Mouse (Mus musculus): ENCODE measurements at regions not wholly inside any gene's neighbourhood (a gene's known extent, or its start where the extent isn't known, plus 50 kb on each side); places are given as distances from the start of the nearest gene placed in this dataset.

DNA sequence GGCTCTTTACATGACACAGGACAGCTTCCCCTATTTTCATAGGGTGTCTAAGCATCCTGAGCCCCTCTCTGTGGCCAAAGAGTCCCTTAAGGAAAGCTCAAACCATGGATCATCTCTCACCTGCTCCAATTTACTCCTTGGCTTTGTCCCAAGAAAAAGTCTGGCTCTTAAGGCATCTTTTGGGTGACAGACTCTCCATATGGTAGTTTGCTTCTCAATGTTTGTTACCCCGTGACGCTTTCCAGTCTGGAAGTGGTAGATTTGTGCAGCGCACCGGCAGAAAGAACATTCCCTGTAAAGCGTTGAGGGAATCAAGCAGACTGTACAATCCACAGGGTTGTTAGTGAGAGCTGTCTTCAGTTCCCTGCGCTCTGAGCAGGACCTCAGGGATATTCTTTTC, 350.8 kb upstream of the Arid1b start:
- DNase-seq (ENCODE audit: inconsistent age in 2 of 2, low spot score in 1 of 2): no peak

DNA sequence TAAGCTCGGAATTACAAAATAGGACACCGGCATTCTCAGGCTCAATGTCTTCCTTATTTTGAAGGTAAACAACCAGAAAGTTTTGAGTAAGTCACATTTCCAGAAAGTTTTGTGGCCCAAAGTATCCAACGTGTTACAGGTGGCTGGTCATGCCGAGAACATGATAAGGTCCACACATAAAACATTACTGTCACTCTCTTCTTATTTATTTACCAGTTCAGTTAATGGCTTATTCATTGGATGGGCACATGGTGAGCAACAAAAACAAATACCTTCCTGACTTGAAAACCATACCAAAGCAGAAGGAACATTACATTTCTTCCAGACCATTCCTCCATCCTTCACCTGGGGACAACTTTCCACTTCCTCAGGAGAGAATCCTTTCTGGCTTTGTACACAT, 345.5 kb upstream of the Arid1b start:
- no peak for DNase-seq (ENCODE audit: inconsistent age in 2 of 2, low spot score in 1 of 2)

DNA sequence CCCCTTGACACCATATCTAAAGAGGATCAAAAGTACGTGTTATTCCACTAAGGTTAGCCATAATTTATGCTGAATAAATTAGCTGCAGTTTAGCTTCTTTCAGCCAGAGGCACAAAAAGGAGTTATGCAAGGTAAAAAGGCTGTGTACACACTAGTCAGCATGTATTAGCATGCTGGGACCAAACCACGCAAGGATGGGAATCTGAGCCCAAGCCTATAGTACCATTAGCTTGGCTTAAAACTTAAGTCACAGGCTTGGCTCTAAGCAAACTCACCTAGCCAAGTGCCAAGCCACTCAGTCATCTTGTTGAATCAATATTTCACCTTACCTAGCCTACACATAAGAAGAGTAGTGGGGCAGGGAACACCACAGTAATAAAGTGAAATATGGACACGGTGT, 339.9 kb upstream of the Arid1b start:
- no peak for DNase-seq (ENCODE audit: inconsistent age in 2 of 2, low spot score in 1 of 2)

DNA sequence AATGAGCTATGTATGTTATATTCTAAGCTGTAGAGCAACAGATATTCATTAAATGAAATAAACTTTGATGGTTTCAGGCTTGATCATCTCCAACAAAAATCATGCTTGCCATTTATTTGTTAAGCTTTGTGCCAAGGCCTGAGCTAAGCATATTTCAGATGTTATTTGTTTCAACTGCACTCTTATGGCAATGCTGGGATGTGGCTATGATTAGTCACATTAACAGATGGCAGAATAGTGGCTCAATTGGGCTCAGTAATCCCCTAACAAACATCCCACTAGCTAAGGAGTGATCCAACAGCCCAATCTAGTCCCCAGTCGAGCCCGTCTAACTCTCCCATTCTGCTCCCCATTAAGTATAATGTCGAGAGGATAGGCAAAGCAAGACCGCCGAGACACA, 332.1 kb upstream of the Arid1b start:
- DNase-seq (ENCODE audit: inconsistent age in 2 of 2, low spot score in 1 of 2): no peak

DNA sequence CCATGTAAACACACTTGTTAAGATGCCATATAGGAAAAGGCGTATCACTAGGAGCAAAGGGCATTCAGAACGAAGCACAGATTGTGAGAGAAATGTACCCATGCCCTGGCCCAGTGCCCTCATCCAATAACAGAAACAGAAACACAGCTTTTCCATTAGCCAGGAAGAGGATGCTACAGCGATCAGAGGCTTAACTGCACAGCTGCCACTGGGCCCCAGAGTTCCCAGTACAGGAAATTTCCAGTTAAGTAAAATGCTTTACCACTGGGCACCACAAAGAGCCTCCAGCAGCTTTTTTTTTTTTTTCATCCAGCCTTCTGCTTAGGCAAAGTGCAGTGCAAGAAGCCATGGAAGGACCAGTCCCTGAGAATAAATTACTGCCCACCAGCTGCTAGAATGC, 325.6 kb upstream of the Arid1b start:
- no peak for DNase-seq (ENCODE audit: inconsistent age in 2 of 2, low spot score in 1 of 2)

DNA sequence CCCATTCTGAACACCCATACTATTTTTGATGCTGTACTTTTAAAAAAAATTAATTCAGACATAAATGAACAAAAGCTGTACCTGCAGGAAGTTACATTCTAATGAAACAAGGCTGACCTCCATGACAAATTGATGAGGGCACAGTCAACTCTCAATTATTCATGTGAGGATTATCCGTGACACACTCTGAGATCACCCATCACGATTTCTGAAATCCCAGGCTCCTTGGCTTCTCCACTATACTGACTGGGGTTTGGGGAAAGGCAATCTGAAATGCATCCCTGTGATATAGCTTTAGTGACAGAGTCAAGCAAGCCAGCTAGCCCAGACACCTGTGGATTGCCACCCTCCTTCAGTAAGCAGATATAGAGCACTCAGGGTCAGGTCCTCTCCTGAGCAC, 320.9 kb upstream of the Arid1b start:
- peak in 1 of 2 experiments; percentile 72 for DNase-seq (ENCODE audit: inconsistent age in 2 of 2, low spot score in 1 of 2)

DNA sequence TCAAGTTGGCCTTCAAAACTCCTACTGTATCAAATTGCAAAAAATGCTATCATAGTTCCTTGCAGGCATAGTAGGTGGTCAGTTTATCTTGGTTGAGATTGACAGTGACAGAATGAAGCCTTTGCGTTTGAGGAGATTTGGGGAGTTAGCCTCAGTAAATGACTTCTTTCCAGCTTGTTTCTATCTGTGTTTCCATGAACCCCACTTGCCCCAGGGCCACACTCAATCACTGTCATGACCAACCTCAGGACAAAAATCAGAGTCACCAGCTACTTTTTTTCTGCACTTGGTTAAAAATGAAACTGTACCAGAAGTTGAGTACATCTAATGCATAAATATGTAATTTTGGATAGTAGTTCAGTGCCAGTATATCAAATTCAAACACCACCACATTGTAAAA, 287.7 kb upstream of the Arid1b start:
- DNase-seq (ENCODE audit: inconsistent age in 2 of 2, low spot score in 1 of 2): peak; percentile 12 to 75

DNA sequence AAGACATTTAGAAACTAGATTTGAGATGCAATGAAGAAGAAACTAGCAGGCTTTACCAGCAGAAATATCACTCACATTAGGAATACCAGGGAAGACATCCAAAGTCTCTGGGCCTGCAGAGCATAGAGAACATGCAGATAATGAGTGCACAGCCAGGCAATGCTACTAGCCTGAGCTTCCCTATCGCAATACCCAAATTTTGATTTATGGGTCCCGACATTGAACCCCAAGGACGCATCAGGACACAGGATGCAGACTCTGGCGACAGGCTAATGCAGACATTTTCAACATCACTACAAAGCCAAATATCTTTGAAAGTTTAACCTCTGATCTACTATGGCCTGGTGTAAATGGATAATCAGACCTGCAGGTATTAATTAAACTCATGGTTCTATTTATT, 273.1 kb upstream of the Arid1b start:
- peak; percentile 58 to 84 for DNase-seq (ENCODE audit: inconsistent age in 2 of 2, low spot score in 1 of 2)

DNA sequence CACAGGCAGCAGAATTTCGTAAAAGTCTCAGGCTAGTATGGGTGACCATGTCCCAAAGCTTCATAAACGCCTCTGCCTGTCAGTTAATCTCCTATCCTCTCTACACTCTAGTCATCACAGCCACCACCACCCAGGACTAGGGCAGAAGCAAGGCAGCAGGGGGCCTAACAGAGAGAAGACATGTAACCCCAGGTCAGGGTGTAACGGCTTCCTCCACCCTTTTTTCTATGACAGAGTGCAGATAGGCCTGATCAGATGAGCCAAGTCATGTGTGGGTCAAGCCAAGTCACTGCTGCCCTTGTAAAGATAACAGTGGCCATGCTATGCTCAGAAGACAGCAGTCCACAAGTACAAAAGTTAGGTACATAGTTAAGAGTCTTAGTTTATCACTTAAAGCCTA, 270.1 kb upstream of the Arid1b start:
- no peak for DNase-seq (ENCODE audit: inconsistent age in 2 of 2, low spot score in 1 of 2)

DNA sequence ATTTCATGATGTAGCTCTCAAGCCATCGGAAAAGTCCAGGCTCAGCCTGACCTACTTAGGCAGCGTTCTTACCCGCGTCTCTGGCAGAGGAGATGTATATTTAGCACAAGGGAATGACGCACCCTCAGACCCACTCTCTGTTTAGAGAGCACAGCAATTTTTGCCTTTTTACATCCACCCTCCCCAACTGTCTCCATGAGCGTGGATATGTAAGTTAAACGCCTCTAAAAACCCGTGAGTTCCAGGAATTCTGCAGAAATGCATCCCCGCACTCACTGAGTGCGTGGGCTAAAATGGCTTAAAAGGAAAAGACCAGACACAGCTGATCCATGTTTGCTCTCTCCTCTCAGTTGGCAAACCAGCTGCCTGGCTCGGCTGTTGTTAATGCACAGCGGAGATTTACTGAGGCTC, 267.8 kb upstream of the Arid1b start:
- DNase-seq (ENCODE audit: inconsistent age in 2 of 2, low spot score in 1 of 2): peak; percentile 24 to 69

DNA sequence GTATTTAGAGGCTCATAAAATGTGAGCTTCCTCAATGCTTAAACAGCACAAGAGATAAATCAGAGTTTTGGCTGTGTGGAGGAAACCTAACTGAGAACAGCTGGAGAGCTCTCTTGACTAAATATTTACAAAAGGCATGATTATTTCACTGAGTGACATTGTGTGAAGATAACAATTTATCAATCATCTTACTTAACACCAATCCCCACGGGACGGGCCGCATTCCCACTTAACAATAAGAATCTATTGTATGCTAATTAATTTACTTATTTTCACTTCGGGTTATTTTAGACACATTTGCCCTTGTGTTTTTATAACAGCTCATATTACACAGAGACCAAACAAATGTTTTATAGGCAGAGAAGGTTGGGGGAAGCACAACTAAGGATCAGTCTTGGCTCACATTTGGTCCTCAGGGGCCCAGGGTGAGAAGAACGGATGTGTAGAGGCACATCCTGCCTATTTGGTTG, 259.7 kb upstream of the Arid1b start:
- no peak for DNase-seq (ENCODE audit: inconsistent age in 2 of 2, low spot score in 1 of 2)

DNA sequence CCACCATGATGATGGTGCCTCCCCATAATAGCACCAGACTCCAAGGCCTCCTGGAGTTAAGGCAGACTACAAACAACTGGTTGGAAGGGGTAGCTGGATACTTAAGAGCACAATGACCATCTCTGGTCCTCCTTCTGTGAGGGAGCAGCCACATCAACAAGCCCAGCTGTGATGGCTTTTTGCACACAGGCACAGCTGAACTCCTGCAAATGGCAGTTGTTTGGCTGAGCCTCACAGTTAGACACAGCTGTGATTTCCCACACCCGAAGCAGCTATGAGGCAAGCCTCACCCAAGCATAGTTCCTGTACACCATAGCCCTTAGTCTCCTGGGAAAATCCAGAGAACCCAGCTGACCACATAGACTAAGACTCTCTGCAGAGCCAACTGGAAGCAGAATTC, 258.9 kb upstream of the Arid1b start:
- no peak for DNase-seq (ENCODE audit: inconsistent age in 2 of 2, low spot score in 1 of 2)

DNA sequence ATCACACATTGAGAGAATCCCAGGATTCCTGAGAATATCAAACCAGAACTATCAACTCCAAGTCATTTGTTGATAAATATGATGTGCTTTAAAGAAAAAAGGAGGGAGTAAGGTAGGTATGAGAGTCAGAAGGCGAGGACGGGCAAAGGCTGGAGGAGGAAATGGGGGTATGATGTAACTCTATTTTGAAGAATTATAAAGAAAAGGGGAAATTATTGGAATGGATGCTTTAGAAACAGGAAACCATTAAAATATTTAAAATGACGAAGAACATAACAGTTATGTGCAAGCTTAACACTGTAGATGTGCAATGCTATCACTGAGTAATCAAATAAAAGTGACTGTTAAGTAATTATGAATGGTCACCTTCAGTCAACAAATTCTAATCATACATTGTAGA, 257.4 kb upstream of the Arid1b start:
- no peak for DNase-seq (ENCODE audit: inconsistent age in 2 of 2, low spot score in 1 of 2)

DNA sequence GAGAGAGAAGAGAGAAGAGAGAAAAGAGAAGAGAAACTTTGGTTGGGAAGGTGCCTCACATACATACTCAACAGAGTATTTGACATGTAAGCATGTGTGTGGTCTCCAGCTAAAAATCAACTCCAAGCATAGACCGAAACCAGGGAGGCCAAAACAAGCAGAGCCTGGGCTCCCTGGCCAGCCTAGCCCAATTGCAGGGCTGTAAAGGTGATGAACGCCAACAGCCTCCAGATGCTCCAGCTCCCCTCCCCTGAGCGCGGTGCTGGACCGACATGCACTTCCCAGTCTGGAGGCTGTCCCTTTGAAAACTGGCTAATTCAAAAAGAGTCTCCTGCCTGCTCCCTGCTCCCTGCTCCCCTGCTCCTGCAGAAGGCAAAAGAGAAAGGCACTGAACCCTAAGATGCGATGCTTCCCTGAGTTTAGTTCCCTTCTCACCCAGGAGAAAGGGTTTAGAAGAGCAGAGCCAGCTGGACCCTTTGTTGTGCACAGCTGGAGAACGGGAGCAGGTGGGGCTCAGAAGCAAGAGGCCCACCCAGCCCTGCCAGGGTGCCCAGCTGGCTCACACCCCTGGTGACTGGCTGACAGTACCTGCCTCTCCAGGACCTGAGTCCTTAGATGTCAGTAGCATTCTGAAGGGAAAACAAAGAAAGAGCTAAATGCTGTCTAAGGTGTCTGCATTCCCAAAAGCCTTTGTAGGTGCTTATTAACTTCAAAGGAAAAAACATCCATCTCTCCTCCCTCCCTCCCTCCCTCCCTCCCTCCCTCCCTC, 255.2 kb upstream of the Arid1b start:
- DNase-seq (ENCODE audit: inconsistent age in 2 of 2, low spot score in 1 of 2): no peak

DNA sequence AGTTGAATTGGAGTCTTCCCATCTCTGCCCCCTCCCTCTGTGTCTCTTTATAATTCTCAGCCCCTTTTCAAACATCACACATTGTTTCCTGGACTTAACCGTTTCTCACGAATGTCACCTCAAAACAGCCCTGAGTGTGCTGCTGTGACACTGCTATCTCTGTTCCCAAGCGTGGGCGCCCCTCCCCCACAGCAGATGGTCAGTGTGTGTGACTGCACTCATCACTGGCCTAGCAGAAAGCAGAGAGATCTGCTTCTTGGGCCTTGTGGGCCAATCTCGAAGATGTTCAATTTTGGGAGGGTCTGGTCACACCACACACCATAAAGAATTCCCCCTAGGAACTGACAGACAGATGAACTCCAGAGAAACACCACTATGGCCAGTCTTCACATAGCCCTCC, 253.3 kb upstream of the Arid1b start:
- DNase-seq (ENCODE audit: inconsistent age in 2 of 2, low spot score in 1 of 2): no peak

DNA sequence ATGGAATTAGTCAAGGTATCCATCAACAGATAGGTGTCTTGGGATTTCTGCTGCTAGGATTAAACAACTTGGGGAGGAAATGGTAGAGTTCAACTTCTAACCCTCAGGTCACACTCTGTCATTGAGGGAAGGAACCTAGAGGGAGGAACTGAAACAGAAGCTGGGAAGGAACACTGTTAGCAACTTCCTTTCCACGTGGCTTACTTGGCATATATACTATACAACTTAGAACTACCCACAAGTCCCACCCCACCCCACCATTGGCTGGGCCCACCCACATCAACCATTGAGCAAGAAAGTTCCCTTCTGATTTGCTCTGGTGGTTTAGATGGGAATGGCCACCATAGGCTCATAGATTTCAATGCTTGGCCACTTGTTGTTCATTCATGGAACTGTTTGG, 251.8 kb upstream of the Arid1b start:
- DNase-seq (ENCODE audit: inconsistent age in 2 of 2, low spot score in 1 of 2): no peak

DNA sequence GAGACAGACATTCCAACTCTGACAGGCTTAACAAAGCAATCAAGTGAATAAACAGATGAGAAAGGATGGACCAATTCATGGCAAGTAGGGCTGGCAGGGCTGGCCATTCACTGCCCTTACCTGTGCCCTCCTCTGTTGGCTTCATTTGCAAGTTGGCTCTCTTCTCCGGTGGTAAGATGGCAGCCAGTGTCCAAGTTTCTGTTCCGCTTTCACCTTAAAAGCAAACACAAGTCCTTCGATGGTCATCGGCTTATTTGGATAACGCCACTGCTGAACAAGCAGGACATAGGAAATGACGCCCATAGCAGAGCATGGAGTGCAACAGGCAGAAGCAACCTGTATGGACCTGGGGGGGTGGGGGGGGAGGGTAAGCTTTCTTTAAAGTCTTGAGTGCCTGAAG, 231.2 kb upstream of the Arid1b start:
- DNase-seq (ENCODE audit: inconsistent age in 2 of 2, low spot score in 1 of 2): no peak

DNA sequence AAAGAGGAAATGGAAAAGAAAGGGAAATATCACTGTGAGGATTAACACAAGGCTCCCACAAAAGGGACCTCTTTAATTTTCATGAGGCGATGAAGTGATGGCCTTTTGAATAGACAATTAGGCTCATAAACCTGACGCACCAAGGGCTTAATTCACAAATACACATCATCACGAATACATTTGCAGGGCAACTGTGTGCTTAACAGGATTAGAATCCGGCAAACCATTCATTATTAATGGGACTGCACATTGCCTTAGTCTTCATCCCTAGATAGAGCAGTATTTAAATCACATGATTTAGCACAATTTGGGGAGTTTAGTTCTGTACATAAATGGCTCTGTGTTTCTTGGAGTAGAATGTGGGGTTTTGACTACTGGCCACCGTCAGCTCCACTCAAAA, 228.4 kb upstream of the Arid1b start:
- DNase-seq (ENCODE audit: inconsistent age in 2 of 2, low spot score in 1 of 2): no peak

DNA sequence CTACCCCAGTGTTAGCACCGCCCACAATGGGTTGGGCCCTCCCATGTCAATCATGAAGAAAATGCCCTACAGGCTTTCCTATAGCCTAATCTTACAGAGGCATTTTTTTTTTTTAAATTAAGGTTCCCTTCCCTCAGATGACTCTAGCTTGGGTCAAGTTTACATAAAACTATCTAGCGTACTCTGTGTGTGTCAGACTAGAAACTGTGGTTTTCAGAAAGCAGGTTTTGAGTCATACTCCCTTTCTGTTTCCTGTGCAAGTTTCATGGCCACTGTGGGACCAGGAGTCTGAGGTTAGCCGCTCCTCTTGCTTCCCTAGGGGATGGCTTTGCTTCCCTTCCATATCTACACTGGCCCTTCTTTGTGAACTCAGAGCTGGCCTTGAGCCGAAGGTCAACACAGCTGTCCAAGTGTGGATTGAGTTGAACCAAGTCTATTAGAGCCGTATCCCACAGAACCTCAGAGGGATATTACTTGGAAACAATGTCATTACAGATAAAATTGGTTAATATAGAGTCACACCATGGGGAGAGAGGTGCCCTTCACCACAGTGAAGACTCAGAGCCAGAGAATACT, 226.1 kb upstream of the Arid1b start:
- peak in 1 of 2 experiments; percentile 58 for DNase-seq (ENCODE audit: inconsistent age in 2 of 2, low spot score in 1 of 2)

DNA sequence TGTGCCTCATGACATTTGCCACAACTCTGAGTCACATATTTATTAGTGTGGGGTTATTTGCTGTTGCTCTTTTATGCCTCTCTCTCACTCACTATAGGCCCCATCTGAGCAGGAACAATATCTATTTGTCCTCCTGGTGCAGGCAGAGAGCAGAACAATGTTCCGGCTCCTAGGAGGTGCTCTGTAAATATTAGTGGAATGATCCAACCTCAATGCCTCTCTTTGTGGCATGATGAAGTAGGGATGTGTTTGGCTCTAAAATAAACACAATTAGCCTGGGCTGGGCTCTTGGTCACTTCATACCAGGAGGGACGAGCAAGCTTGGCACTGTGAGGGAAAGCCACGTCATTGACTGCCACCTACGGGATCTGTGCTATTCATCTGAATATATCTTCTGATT, 224.8 kb upstream of the Arid1b start:
- no peak for DNase-seq (ENCODE audit: inconsistent age in 2 of 2, low spot score in 1 of 2)

DNA sequence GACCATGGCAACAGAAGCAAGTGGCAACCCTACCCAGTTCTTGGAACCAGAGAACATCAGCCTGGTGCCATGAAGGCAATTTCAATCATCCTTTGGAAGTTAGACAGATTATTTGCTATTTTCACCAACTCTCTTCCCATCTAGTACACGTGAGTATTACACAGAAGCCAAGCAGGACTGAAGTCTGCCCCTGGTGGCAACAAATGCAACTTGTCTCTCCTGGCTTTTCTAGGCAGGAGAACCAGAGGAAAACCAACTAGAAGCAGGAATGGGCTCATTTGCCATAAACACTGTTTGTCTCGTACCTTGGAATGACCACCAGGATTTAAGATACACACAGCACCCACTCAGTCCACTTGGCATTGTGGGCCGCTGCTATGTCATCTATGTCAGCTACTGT, 224.1 kb upstream of the Arid1b start:
- DNase-seq (ENCODE audit: inconsistent age in 2 of 2, low spot score in 1 of 2): peak in 1 of 2 experiments; percentile 52

DNA sequence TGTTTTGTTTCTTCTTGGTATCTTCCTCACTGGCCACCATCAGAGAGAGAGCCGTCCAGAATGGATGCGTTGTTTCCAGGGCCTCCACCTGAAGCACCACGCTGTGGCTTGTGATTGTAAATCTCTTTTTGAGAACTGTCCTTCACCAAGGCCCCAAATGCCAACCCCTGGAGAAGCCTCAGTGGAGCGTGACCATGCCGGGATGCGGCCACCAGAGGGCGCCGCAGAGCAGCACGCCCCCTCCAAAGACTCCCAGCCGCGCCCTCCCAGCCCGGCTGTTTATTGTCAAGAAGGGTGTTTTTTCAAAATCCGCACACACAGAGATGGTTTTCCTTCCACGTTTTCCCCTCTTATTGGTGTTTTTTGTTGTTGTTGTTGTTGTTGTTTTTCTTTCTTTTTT, 216.0 kb upstream of the Arid1b start:
- peak; percentile 70 to 92 for DNase-seq (ENCODE audit: inconsistent age in 2 of 2, low spot score in 1 of 2)

DNA sequence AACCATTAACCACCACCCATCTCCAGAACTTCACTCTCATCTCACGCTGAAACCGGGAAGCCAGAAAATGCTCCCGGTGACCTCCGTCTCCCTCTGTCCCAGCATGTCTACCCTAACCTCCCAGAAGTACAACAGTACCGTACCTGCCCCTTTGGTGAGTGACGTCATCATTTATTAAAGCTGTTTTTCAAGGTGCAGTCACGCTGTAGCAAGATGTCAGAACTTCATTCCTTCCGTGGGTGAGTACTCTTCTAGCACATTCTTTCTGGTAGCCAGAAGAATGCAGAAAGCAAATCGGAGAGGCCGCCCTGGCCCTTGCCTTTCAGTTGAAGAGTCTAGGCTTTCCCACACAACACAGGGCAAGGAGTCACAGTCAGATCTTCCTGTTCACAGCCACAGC, 215.1 kb upstream of the Arid1b start:
- peak in 1 of 2 experiments; percentile 26 for DNase-seq (ENCODE audit: inconsistent age in 2 of 2, low spot score in 1 of 2)
